Mouse (Mus musculus): ENCODE measurements around the gene Agt.

Gene Agt

GRCm38 (mm10) chr8:124555113-124555750 lies 14.3 kb downstream of the Agt start:
- in situ Hi-C loops (cut with MboI) = no loop called here

- in situ Hi-C loops (cut with MboI) = no loop called here
Measured at GRCm38 (mm10) chr8:124551011-124551661, 18.4 kb downstream of the Agt start.

GRCm38 (mm10) chr8:124548187-124548586 lies 21.3 kb downstream of the Agt start:
- in situ Hi-C loops (cut with MboI) = no loop called here

- in situ Hi-C loops (cut with MboI) = no loop called here
Measured at GRCm38 (mm10) chr8:124547269-124547668, 22.2 kb downstream of the Agt start.

GRCm38 (mm10) chr8:124546815-124547214 lies 22.7 kb downstream of the Agt start:
- in situ Hi-C loops (cut with MboI) = no loop called here

- in situ Hi-C loops (cut with MboI) = no loop called here
Measured at GRCm38 (mm10) chr8:124546371-124546770, 23.1 kb downstream of the Agt start.

- in situ Hi-C loops (cut with MboI) = no loop called here
Measured at GRCm38 (mm10) chr8:124543272-124543671, 26.2 kb downstream of the Agt start.

GRCm38 (mm10) chr8:124542001-124542400 lies 27.5 kb downstream of the Agt start:
- in situ Hi-C loops (cut with MboI) = no loop called here

- in situ Hi-C loops (cut with MboI) = no loop called here
Measured at GRCm38 (mm10) chr8:124540906-124541305, 28.6 kb downstream of the Agt start.

GRCm38 (mm10) chr8:124535451-124535850 lies 34.1 kb downstream of the Agt start:
- in situ Hi-C loops (cut with MboI) = no loop called here

GRCm38 (mm10) chr8:124532626-124533025 lies 36.9 kb downstream of the Agt start:
- in situ Hi-C loops (cut with MboI) = no loop called here

- in situ Hi-C loops (cut with MboI) = no loop called here
Measured at GRCm38 (mm10) chr8:124530996-124531395, 38.5 kb downstream of the Agt start.

- in situ Hi-C loops (cut with MboI) = no loop called here
Measured at GRCm38 (mm10) chr8:124530556-124530955, 39.0 kb downstream of the Agt start.

GRCm38 (mm10) chr8:124530076-124530475 lies 39.4 kb downstream of the Agt start:
- in situ Hi-C loops (cut with MboI) = no loop called here

- in situ Hi-C loops (cut with MboI) = no loop called here
Measured at GRCm38 (mm10) chr8:124526261-124526660, 43.2 kb downstream of the Agt start.

- in situ Hi-C loops (cut with MboI) = no loop called here
Measured at GRCm38 (mm10) chr8:124521946-124522345, 47.6 kb downstream of the Agt start.

GRCm38 (mm10) chr8:124520249-124521080 lies 49.0 kb downstream of the Agt start, which contains the start of gene Cog2:
Cog2 (plus strand) TSS chr8:124520767.
- in situ Hi-C loops (cut with MboI) = no loop called here

GRCm38 (mm10) chr8:124517142-124517541 lies 52.4 kb downstream of the Agt start:
- in situ Hi-C loops (cut with MboI) = no loop called here

GRCm38 (mm10) chr8:124516525-124516924 lies 53.0 kb downstream of the Agt start:
- in situ Hi-C loops (cut with MboI) = no loop called here

- in situ Hi-C loops (cut with MboI) = no loop called here
Measured at GRCm38 (mm10) chr8:124516039-124516438, 53.5 kb downstream of the Agt start.

GRCm38 (mm10) chr8:124509156-124509555 lies 60.4 kb downstream of the Agt start:
- in situ Hi-C loops (cut with MboI) = no loop called here

GRCm38 (mm10) chr8:124508321-124508695 lies 61.2 kb downstream of the Agt start:
- in situ Hi-C loops (cut with MboI) = no loop called here
